Mouse (Mus musculus) cerebellum, adult 2 months (tissue): ENCODE results near the gene Maml3. TPM values are rescaled to one million over a fixed set of nuclear protein-coding genes. Genes with fewer than 3 reads are reported as not detected.

Experiments used
- DNase-seq, 2 experiments: peaks; one replicate each; pipeline ENCODE4 v3.0.0; 2021
- H3K27ac ChIP-seq: fragments of 200-500 bp; 2 replicates; pipeline ENCODE4 v1.5.1; 2012; ENCODE audit warnings: low read length, control low read depth, inconsistent platforms; ENCODE audit not compliant: insufficient read depth
- H3K27me3 ChIP-seq: fragments of 200-500 bp; 2 replicates; pipeline ENCODE4 v1.6.1; 2012; ENCODE audit warnings: inconsistent platforms, mild to moderate bottlenecking, low read length, moderate library complexity; ENCODE audit not compliant: control insufficient read depth, insufficient read depth
- H3K4me1 ChIP-seq: fragments of 200-500 bp; 2 replicates; pipeline ENCODE4 v1.6.1; 2011; ENCODE audit warnings: low read length; ENCODE audit not compliant: control insufficient read depth, insufficient read depth
- H3K4me3 ChIP-seq: fragments of 200-500 bp; replicated peaks from 2 replicates; pipeline ENCODE3; 2011; ENCODE audit warnings: mild to moderate bottlenecking, low read depth, low read length, control low read depth; ENCODE audit not compliant: insufficient read depth
- CTCF ChIP-seq: fragments of 200-500 bp; IDR thresholded peaks from 2 replicates; pipeline ENCODE4 v1.5.1; 2011; ENCODE audit warnings: low read depth, mild to moderate bottlenecking, control low read depth, low read length, moderate library complexity, borderline replicate concordance; ENCODE audit not compliant: insufficient read depth
- POLR2A ChIP-seq: fragments of 200-500 bp; IDR thresholded peaks from 2 replicates; pipeline ENCODE4 v1.6.1; 2011; ENCODE audit warnings: low read length, control low read depth, borderline replicate concordance; ENCODE audit not compliant: insufficient read depth
- WGBS: fragments of 180-500 bp; shearing (Covaris S2); methylation state at CpG from one replicate; pipeline ENCODE4 v1.1.7; 2018; 5-methylcytosine and 5-hydroxymethylcytosine counted together
- polyA plus RNA-seq: library from polyadenylated mRNA; depleted of rRNA; stranded (reverse); fragments of >200 nt; gene quantifications from 2 replicates; pipeline ENCODE4 v1.2.3, GENCODE M21; 2012

The Maml3 gene
- polyA plus RNA-seq, 1 experiment = 6.5 TPM

DNA sequence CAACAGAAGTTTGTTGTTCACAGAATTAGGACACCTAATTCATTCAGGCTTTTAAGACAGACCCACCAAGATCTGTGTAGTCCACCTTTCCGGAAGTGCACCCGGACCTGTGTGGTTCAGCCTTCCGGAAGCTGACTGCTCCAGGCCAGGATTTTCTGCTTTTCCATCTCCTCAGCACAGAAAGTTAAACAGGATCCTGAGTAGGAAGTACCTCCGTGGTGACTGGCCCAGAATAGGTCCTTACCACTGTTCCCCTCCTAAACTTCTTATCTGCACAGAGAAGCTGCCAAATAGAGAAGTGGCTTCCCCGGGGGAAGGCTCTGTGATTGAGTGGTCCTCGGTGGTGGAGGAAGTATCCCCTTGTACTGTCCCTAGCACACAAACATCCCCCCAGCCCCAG, 442.3 kb downstream of the Maml3 start:
- Histone ChIP-seq H3K4me3 (no peak overlapping the region), H3K4me1 (no peaks in the 10 kb centered on the region), H3K27ac (no peak overlapping the region), H3K27me3 (no peaks in the 10 kb centered on the region)
- DNase-seq = no peak
- no peak for TF ChIP-seq POLR2A
- TF ChIP-seq CTCF = no peak
- WGBS = 66% methylated on average over 6 of the region's 6 CpGs

DNA sequence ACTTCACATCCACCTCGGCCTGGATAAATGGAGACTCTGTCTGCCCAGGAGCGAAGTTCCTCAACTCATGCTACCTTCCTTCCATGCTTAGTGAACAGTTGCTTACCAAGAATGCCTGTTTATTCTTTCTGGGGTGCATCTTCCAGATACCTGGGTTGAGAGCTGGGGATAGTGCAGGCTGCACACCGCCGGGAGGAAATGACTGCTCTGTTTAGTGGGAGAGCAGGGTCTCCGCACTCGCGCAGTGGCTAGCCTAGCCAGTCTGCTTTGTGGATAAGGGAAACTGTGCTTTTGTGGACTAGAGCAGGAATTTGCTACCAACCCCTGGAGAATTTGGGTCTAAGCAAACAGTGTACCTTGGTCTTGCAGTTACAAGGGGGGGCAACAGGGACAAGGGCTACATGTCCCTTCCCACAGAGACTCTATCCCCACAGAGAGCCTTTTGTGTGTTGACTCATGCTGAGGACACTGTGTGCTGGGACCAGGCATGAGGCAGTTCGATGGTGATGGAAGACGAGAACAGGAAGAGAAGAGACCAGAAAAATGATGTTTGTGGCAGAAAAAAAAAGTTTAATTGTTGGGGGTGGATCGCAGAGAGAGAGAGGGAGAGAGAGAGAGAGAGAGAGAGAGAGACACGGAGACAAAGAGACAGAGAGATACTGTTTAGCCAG, 442.9 kb downstream of the Maml3 start:
- 79% methylated on average over 11 of the region's 11 CpGs for WGBS
- Histone ChIP-seq H3K27ac (no peak overlapping the region), H3K4me1 (no peaks in the 10 kb centered on the region), H3K27me3 (no peaks in the 10 kb centered on the region), H3K4me3 (no peak overlapping the region)
- no peak for TF ChIP-seq POLR2A
- no peak for TF ChIP-seq CTCF
- DNase-seq = no peak

DNA sequence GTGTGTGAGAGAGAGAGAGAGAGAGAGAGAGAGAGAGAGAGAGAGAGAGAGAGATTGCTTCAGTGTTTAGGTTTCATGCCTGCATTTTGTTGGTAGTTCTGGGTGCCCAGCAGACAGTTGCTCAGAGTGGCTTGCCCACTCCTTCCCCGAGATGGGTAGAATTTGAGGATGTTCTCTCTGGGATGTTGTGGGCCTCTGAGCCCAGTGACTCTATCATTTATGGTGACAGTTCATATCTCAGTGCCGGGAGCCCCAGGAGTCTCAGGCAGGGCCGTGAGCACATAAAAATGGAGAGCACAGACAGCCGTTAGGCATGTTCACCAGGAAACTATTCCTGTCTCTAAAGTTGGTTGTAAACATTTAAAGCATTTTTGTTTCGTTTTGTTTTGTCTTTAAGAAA, 443.5 kb downstream of the Maml3 start:
- WGBS = 82% methylated on average over 5 of the region's 5 CpGs

DNA sequence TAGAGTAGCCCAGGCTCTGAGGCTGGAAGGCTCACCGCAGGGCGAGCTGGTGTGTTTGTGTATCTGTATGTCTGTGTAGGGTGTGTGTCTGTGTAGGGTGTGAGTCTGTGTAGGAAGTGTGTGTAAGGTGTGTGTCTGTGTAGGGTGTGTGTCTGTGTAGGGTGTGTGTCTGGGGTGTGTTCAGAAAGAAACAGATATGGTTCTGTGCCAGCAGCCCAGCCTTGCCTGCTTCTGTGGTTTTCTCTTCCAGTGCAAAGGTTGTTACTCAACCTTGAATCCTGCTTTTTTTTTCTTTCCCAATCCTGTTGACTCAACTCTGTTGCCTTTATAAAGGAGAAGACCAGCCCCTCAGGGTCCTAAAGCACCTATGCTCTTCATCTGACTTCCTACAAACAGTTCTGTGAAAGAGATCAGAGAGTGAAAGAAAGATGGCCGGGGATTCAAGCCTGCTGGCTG, 444.0 kb downstream of the Maml3 start:
- Histone ChIP-seq H3K4me1 (no peaks in the 10 kb centered on the region), H3K27ac (no peak overlapping the region), H3K4me3 (no peak overlapping the region), H3K27me3 (no peaks in the 10 kb centered on the region)
- TF ChIP-seq CTCF = no peak
- no peak for TF ChIP-seq POLR2A
- WGBS = 93% methylated on average over 3 of the region's 3 CpGs
- no peak for DNase-seq

More for the DNA sequence above, 443.5 kb downstream of the Maml3 start:
- H3K4me3 ChIP-seq = no peak overlapping the region
- H3K4me1 ChIP-seq = no peaks in the 10 kb centered on the region
- TF ChIP-seq CTCF (no peak), POLR2A (no peak)
- H3K27me3 ChIP-seq = no peaks in the 10 kb centered on the region
- no peak overlapping the region for H3K27ac ChIP-seq
- no peak for DNase-seq

DNA sequence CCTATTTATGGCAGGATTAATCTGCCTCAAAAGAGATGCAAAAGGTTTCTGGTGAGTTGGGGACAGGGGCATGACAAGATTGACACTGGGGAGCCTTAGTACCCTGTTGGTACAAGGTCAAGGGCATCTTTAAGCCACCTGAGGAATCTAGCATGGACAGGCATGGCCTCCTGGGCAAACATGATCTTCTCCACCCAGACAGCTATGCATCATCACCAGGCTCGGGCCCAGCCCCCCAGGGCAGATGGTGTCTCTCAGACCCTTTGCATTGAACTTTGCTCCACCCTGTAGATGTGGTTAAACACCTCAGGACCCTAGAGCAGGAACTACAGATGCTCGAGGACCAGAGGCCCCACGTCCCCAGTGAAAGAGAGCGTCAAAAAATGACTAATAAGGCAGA, 444.8 kb downstream of the Maml3 start, which contains the start of gene Mgst2:
TSS of gene Mgst2 (plus strand) at position 301 of the 400 bp plus-strand sequence.
- Histone ChIP-seq H3K4me3 (no peak within 1 kb of the TSS), H3K27me3 (no peaks in the 10 kb centered on the region), H3K4me1 (no peaks in the 10 kb centered on the region), H3K27ac (no peak within 1 kb of the TSS)
- DNase-seq = no peak
- WGBS = 81% methylated on average over 4 of the region's 4 CpGs
- TF ChIP-seq CTCF (no peak), POLR2A (no peak)

DNA sequence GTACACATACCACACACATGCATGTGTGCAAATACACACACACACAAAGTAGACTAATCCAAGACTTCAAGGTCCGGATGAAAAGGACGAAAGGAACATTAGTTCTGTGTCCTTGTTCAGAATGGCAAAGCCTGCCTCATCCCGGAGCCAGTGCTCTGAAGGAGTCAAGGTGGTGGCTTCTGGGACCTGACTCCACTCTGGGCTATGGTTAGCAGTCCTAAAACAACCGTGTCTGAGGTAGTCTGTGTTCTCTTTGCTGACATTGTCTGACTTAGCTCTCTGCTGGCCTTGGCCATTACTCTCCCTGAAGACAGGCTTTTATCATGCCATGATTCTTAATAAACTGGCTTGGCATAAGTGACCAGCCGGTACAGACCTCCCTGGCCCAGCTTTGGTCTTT, 445.5 kb downstream of the Maml3 start:
- TF ChIP-seq CTCF = no peak
- TF ChIP-seq POLR2A = no peak
- H3K27me3 ChIP-seq = no peaks in the 10 kb centered on the region
- H3K4me3 ChIP-seq = no peak overlapping the region
- WGBS = 95% methylated on average over 5 of the region's 5 CpGs
- DNase-seq = no peak
- no peak overlapping the region for H3K27ac ChIP-seq
- no peaks in the 10 kb centered on the region for H3K4me1 ChIP-seq

DNA sequence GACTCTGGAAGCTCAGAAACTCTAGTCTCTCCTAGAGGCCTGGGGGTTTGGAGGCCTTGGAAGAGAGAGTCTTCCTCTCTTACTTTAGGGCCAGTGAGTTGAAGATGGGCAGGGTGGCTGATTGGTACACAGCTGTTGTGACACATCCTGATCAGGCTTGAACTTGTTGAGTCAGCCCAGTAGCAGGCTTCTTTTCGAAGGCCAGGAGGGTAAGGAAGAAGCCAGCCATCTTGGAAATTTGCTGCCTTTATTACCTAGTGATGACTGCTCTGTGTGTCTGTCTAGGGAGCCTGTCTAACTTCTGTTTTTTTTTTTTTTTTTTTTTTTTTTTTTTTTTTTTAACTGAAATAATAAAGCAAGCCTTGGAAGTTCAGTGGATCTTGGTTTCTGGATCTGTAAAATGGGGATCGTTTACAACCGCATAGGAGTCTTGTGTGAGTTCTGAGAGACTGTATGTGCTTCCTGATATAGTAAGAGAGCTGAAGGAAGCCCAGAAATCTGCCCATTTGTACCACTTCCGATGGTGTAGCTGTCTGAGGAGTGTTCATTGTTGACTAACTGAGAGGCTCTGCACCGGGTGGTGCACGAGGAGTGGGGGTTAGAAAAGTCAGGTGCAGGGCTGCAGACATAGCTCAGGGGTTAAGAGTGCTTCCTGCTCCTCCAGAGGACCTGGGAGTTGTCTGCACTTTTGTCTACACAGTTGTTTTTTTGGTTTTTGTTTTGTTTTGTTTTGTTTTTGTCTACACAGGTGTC, 450.4 kb downstream of the Maml3 start:
- Histone ChIP-seq H3K4me3 (no peak overlapping the region), H3K27ac (no peak overlapping the region), H3K27me3 (no peaks in the 10 kb centered on the region), H3K4me1 (no peaks in the 10 kb centered on the region)
- DNase-seq = no peak
- WGBS = 89% methylated on average over 6 of the region's 6 CpGs
- TF ChIP-seq CTCF = no peak
- no peak for TF ChIP-seq POLR2A

DNA sequence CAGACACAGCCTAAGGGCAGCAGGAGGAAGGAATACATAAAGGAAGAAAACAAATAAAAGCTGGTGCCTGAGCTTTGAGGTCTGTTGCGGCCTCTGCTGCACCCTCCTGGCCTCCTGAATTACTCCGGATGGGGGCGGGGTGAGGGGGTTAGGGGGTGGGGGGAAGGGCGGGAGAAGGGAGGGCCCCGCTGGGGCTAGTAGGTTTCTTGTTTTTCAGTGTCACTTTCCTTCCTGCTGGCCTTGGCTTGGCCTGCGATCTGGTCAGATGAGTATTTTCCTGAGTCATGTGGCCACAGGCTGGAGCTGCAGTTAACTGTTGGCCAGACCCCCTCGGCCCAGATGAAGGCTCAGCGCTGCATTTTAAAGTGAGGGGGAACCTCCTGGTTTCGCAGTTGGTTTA, 452.2 kb downstream of the Maml3 start:
- WGBS = 10% methylated on average over 9 of the region's 9 CpGs
- DNase-seq = peak; percentile 23 to 34
- Histone ChIP-seq H3K27me3 (no peaks in the 10 kb centered on the region), H3K4me3 (no peak overlapping the region), H3K27ac (no peak overlapping the region), H3K4me1 (no peaks in the 10 kb centered on the region)
- TF ChIP-seq POLR2A (no peak), CTCF (no peak)
